Mouse (Mus musculus) heart, embryonic 10.5 days (tissue): ENCODE data around the gene Pask. TPM values are rescaled to one million over a fixed set of nuclear protein-coding genes. Genes with fewer than 3 reads are reported as not detected.

Experiments
- DNase-seq: peaks from one replicate; pipeline ENCODE4 v3.0.0-alpha.2; 2017; ENCODE audit warnings: low spot score
- H3K27ac ChIP-seq: fragments of 300-500 bp; sonication (generic); 2 replicates; pipeline ENCODE4 v1.5.1; 2016; ENCODE audit warnings: mild to moderate bottlenecking
- H3K27me3 ChIP-seq: fragments of 300-500 bp; sonication (generic); 2 replicates; pipeline ENCODE4 v1.6.1; 2016; ENCODE audit warnings: mild to moderate bottlenecking; ENCODE audit not compliant: poor library complexity, insufficient read depth, severe bottlenecking
- H3K36me3 ChIP-seq: fragments of 300-500 bp; sonication (generic); 2 replicates; pipeline ENCODE4 v1.6.1; 2016; ENCODE audit warnings: mild to moderate bottlenecking, moderate library complexity
- H3K4me1 ChIP-seq: fragments of 300-500 bp; sonication (generic); 2 replicates; pipeline ENCODE4 v1.6.1; 2016; ENCODE audit warnings: mild to moderate bottlenecking
- H3K4me3 ChIP-seq: fragments of 300-500 bp; sonication (generic); 2 replicates; pipeline ENCODE4 v1.5.1; 2016; ENCODE audit warnings: mild to moderate bottlenecking, moderate library complexity
- H3K9me3 ChIP-seq: fragments of 300-500 bp; sonication (generic); 2 replicates; pipeline ENCODE4 v1.6.1; 2016; ENCODE audit warnings: mild to moderate bottlenecking, moderate library complexity
- WGBS: fragments of 180-500 bp; shearing (Covaris S2); methylation state at CpG from one replicate; pipeline ENCODE4 v1.1.7; 2016; 5-methylcytosine and 5-hydroxymethylcytosine counted together
- polyA plus RNA-seq: library from polyadenylated mRNA; unstranded; fragments of >200 nt; fragmentation: Nextera tagmentation; extraction: Ambion mirVana; gene quantifications from 2 replicates; pipeline ENCODE4 v1.2.1, GENCODE M21; 2016

Pask gene
- polyA plus RNA-seq = 11.9 and 15.0 TPM in 2 replicates

- H3K9me3 ChIP-seq = no peaks in the 10 kb centered on the region
- peak; percentile 99 for DNase-seq
- peaks cover 13% of the 10 kb centered on the region; the same call in 1 of the 2 replicates for H3K4me1 ChIP-seq
- H3K4me3 ChIP-seq = peak within 1 kb of the TSS; percentile 99
- peaks cover 22% of the 10 kb centered on the region for H3K36me3 ChIP-seq
- under 1% methylated on average over 63 of the region's 63 CpGs for WGBS
- peak within 1 kb of the TSS; percentile 94 for H3K27ac ChIP-seq
- H3K27me3 ChIP-seq = no peaks in the 10 kb centered on the region
These were observed at the start of gene Pask, which contains the start of gene Ppp1r7 for GRCm38 (mm10) chr1:93342648-93343503. Gene Pask (minus strand): TSS chr1:93343482. Gene Ppp1r7 (plus strand): TSS chr1:93342854.

DNA sequence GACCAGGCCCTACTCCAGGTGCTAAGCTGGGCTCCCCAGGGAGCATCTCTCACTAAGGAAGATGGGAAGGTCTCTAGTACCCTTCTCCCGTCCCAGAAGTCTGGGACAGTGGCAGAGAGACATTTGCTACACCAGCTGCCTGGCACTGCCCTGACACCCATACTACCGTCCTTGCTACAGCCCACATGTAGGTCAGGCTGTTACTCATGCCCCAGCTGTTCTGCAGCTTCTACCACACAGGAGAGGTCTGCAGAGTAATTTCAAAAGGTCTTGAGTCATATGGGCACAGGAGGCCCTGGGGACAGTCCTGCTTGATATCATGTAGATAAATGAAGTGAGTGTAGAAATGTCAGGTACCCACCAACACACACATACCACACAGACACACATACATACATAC, 45.6 kb upstream of the Pask start:
- H3K4me3 ChIP-seq = no peak overlapping the region
- H3K4me1 ChIP-seq = 0 out of 2 replicates have a peak, but pooled peaks cover 2% of the 10 kb centered on the region
- 60% methylated on average over 2 of the region's 2 CpGs for WGBS
- H3K36me3 ChIP-seq = no peaks in the 10 kb centered on the region
- no peaks in the 10 kb centered on the region for H3K9me3 ChIP-seq
- H3K27ac ChIP-seq = no peak overlapping the region
- DNase-seq = no peak
- peaks cover 5% of the 10 kb centered on the region; the same call in 1 of the 2 replicates for H3K27me3 ChIP-seq

DNA sequence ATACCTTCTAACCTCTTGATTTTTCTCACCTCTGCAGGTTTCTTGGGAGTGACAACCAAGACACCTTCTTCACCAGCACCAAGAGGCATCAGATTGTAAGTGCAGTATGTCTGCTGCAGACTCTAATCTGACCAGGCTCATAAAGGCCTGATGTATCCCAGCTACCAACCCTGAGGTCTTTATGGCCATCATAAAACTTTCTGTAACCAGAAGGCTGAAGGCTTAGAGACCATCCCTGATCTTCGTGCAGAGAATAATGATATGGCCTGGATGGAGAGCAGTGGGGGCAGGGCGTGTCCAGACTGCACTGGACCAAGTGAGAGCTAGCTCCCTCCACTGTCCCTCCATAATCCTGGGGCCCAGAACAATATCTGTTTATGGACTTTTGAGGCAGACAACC, 43.9 kb upstream of the Pask start:
- peaks cover 5% of the 10 kb centered on the region; the same call in 1 of the 2 replicates for H3K27me3 ChIP-seq
- no peak overlapping the region for H3K27ac ChIP-seq
- no peaks in the 10 kb centered on the region for H3K36me3 ChIP-seq
- DNase-seq = no peak
- H3K4me3 ChIP-seq = no peak overlapping the region
- 0 out of 2 replicates have a peak, but pooled peaks cover 2% of the 10 kb centered on the region for H3K4me1 ChIP-seq
- 83% methylated on average over 2 of the region's 2 CpGs for WGBS
- H3K9me3 ChIP-seq = no peaks in the 10 kb centered on the region

GRCm38 (mm10) chr1:93379117-93379516, 35.8 kb upstream of the Pask start:
- H3K27ac ChIP-seq = no peak overlapping the region
- DNase-seq = no peak
- H3K27me3 ChIP-seq = no peaks in the 10 kb centered on the region; the same call in 1 of the 2 replicates
- 69% methylated on average over 5 of the region's 5 CpGs for WGBS
- H3K9me3 ChIP-seq = no peaks in the 10 kb centered on the region
- H3K4me1 ChIP-seq = no peaks in the 10 kb centered on the region
- no peaks in the 10 kb centered on the region for H3K36me3 ChIP-seq
- H3K4me3 ChIP-seq = no peak overlapping the region

DNA sequence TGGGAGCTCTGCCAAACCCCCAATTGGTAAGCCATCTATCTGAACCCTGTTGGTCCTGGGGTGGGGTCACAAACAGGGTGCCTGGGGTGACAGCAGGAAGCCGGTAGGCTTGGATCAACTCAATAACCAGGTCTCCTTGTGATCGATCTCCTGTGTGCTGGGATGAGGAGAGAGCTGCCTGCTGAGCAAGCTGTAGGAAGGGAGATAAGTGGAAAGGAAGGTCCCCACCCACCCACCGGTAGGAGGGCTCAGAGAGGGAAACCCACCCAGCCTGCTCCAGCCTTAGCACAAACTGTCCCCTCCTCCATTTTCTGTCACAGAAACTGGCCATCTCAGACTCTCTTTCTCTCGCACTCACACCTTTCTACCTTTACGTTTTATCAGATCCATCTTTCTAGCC, 34.0 kb upstream of the Pask start:
- Histone ChIP-seq H3K27me3 (no peaks in the 10 kb centered on the region; the same call in 1 of the 2 replicates), H3K4me1 (no peaks in the 10 kb centered on the region), H3K27ac (no peak overlapping the region), H3K9me3 (no peaks in the 10 kb centered on the region), H3K4me3 (no peak overlapping the region), H3K36me3 (no peaks in the 10 kb centered on the region)
- DNase-seq = no peak
- WGBS = 35% methylated on average over 5 of the region's 5 CpGs

DNA sequence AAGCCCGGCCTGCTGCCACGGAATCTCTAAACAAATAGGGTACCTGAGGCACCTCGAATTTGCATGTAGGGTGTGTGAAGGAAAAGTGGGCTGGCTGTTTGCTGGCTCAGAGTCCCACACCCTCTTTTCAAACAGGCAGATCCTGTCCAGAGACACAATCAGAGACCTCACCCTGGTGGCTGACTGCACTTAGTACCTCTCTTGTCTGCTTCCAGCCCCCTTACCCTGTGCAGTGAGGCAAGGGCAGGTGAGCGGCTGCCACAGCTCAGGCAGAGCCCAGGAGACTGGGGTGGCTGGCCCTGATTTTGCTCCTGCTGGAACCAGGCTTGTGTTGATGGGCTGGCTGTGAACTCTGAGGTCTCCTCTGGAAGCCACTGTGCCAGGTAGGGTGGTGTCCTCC, 30.4 kb upstream of the Pask start, which contains the start of gene Ano7:
Ano7 (plus strand) TSS at position 266 of the 400 bp plus-strand sequence.
- no peaks in the 10 kb centered on the region for H3K9me3 ChIP-seq
- no peaks in the 10 kb centered on the region; the same call in 1 of the 2 replicates for H3K27me3 ChIP-seq
- no peaks in the 10 kb centered on the region for H3K4me1 ChIP-seq
- no peak within 1 kb of the TSS for H3K4me3 ChIP-seq
- no peaks in the 10 kb centered on the region for H3K36me3 ChIP-seq
- H3K27ac ChIP-seq = no peak within 1 kb of the TSS
- 72% methylated on average over 4 of the region's 4 CpGs for WGBS
- DNase-seq = no peak

DNA sequence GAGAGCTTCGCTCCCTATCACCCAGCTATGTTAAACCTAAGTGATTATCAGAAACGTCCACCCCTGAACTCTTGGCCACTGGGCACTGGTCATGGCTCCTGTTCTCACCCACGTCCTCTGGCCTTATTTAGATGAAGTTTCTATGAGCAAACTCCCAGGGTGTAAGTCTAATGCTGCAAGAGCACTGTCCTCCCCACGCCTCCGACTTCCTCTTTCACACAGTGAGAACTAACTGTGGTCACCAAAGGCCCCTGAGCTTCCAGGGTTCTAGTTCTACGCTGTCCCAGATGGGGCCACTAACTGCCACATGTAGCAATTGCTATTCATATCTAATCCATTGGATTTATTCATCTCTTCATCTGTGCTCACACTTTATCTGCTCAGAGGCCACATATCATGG, 22.4 kb upstream of the Pask start:
- 89% methylated on average over 6 of the region's 6 CpGs for WGBS
- Histone ChIP-seq H3K9me3 (no peaks in the 10 kb centered on the region), H3K27ac (no peak overlapping the region), H3K27me3 (no peaks in the 10 kb centered on the region), H3K36me3 (peaks cover 65% of the 10 kb centered on the region), H3K4me3 (no peak overlapping the region), H3K4me1 (no peaks in the 10 kb centered on the region)
- no peak for DNase-seq

DNA sequence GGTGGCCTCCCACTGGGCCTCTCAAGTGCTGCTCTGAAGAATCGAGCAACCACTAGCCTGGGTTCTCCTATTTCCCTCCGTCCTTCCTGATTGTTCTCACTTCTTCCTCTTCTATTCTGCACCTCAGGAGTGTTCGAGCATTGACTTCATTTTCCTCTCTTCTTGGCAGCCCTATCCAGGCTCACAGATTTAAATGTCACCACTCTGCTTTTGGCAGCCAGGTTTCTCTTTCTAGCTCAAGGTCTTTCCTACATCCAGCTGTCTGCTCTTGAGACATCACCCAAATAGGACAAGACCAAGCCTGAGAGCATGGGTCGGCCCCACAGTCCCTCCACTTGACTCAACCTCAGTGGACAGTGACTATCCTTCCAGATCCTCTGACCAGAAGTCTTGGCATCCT, 19.4 kb upstream of the Pask start:
- WGBS = 86% methylated on average over 4 of the region's 4 CpGs

GRCm38 (mm10) chr1:93352724-93353123, 9.4 kb upstream of the Pask start:
- DNase-seq = no peak
- Histone ChIP-seq H3K27ac (no peak overlapping the region), H3K27me3 (no peaks in the 10 kb centered on the region), H3K4me1 (no peaks in the 10 kb centered on the region), H3K4me3 (no peak overlapping the region), H3K9me3 (no peaks in the 10 kb centered on the region), H3K36me3 (peaks cover 88% of the 10 kb centered on the region)
- WGBS = 89% methylated on average over 2 of the region's 2 CpGs

More for the DNA sequence above, 19.4 kb upstream of the Pask start:
- no peak for DNase-seq
- Histone ChIP-seq H3K4me1 (no peaks in the 10 kb centered on the region), H3K9me3 (no peaks in the 10 kb centered on the region), H3K4me3 (no peak overlapping the region), H3K27ac (no peak overlapping the region), H3K36me3 (peaks cover 84% of the 10 kb centered on the region), H3K27me3 (no peaks in the 10 kb centered on the region)

GRCm38 (mm10) chr1:93349701-93350100, 6.4 kb upstream of the Pask start:
- 70% methylated on average over 4 of the region's 4 CpGs for WGBS
- no peaks in the 10 kb centered on the region for H3K27me3 ChIP-seq
- no peak overlapping the region for H3K4me3 ChIP-seq
- H3K4me1 ChIP-seq = no peaks in the 10 kb centered on the region
- no peak overlapping the region for H3K27ac ChIP-seq
- no peaks in the 10 kb centered on the region for H3K9me3 ChIP-seq
- DNase-seq = no peak
- H3K36me3 ChIP-seq = peaks cover 79% of the 10 kb centered on the region

DNA sequence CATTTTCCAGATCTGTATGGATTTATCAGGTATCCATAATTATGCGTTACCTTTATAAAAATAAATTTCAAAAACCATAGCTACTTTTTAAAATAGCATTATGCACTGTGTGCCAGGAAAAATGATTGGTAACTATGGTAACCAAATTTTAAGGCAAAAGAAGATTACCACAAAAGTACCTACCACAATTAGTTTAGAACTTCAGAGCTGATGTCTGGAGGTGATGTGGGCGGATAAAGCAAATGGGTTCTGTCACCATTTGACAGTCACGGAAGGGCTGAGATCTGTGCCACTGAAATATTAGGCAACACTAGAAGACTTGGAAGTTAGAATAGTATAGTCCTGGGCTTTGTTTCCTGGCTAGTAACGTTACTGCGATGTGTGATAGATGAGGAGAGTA, 3.9 kb upstream of the Pask start:
- Histone ChIP-seq H3K9me3 (no peaks in the 10 kb centered on the region), H3K4me3 (no peak overlapping the region), H3K4me1 (peaks cover 6% of the 10 kb centered on the region; the same call in 1 of the 2 replicates), H3K36me3 (peaks cover 55% of the 10 kb centered on the region), H3K27me3 (no peaks in the 10 kb centered on the region), H3K27ac (no peak overlapping the region)
- WGBS = 91% methylated on average over 5 of the region's 5 CpGs
- DNase-seq = no peak

GRCm38 (mm10) chr1:93343504-93344047, 294 bp upstream of the Pask start:
- peak overlapping the region; percentile 99 for H3K4me3 ChIP-seq
- DNase-seq = peak; percentile 98
- peaks cover 13% of the 10 kb centered on the region; the same call in 1 of the 2 replicates for H3K4me1 ChIP-seq
- under 1% methylated on average over 39 of the region's 39 CpGs for WGBS
- H3K27me3 ChIP-seq = no peaks in the 10 kb centered on the region
- peak overlapping the region; percentile 94 for H3K27ac ChIP-seq
- H3K9me3 ChIP-seq = no peaks in the 10 kb centered on the region
- H3K36me3 ChIP-seq = peaks cover 28% of the 10 kb centered on the region

- Histone ChIP-seq H3K27ac (no peak overlapping the region), H3K27me3 (no peaks in the 10 kb centered on the region), H3K4me1 (no peaks in the 10 kb centered on the region), H3K36me3 (peaks cover 47% of the 10 kb centered on the region), H3K9me3 (no peaks in the 10 kb centered on the region), H3K4me3 (no peak overlapping the region)
- 84% methylated on average over 2 of the region's 2 CpGs for WGBS
- DNase-seq = no peak
These were observed 8.7 kb downstream of the Pask start for GRCm38 (mm10) chr1:93334621-93335020.
